Mouse (Mus musculus) CH12.LX (cell line): ENCODE results near the gene C6. TPM values are rescaled to one million over a fixed set of nuclear protein-coding genes. Genes with fewer than 3 reads are reported as not detected.

Experiments used
- DNase-seq: peaks from one replicate; pipeline ENCODE4 v3.0.0-alpha.2; 2013; ENCODE audit errors: extremely low read depth
- H3K27ac ChIP-seq: 2 replicates; pipeline ENCODE4 v1.5.1; 2012; ENCODE audit warnings: low read depth, mild to moderate bottlenecking, control low read depth, moderate library complexity; ENCODE audit not compliant: insufficient read depth
- H3K27me3 ChIP-seq: replicated peaks from 2 replicates; pipeline ENCODE3; 2012; ENCODE audit warnings: inconsistent platforms
- H3K36me3 ChIP-seq, 2 experiments: replicated peaks in 1 of 2; 2 replicates each; pipeline versions ENCODE3 to v1.6.1; 2012; ENCODE audit warnings: inconsistent platforms in 1 of 2, low read length in 1 of 2, mild to moderate bottlenecking in 1 of 2, mixed read lengths in 1 of 2, moderate library complexity in 1 of 2; ENCODE audit not compliant: control insufficient read depth in 1 of 2, insufficient read depth in 1 of 2
- H3K4me1 ChIP-seq, 2 experiments: 2 replicates each; pipeline ENCODE4 v1.6.1; 2012; ENCODE audit warnings: inconsistent platforms in 1 of 2, moderate library complexity in 1 of 2; ENCODE audit not compliant: insufficient read depth in 2 of 2, control insufficient read depth in 1 of 2
- H3K4me2 ChIP-seq: 2 replicates; pipeline ENCODE4 v1.6.1; 2012; ENCODE audit warnings: low read depth, mild to moderate bottlenecking, control low read depth; ENCODE audit not compliant: poor library complexity, insufficient read depth, severe bottlenecking
- H3K4me3 ChIP-seq, 3 experiments: fragments of 150-350 bp in 1 of 3; sonication (generic) in 1 of 3; replicated peaks in 1 of 3; 2 replicates each; pipeline versions ENCODE3 to v1.5.1; 2011 to 2012; ENCODE audit warnings: low read depth in 2 of 3, low read length in 2 of 3, mild to moderate bottlenecking in 2 of 3, moderate library complexity in 2 of 3, control low read depth in 1 of 3, improper control_type of control experiment in 1 of 3, inconsistent platforms in 1 of 3, mixed read lengths in 1 of 3; ENCODE audit not compliant: poor library complexity in 1 of 3
- H3K79me2 ChIP-seq: replicated peaks from 2 replicates; pipeline ENCODE4 v1.6.1; 2012; ENCODE audit warnings: mild to moderate bottlenecking, moderate library complexity; ENCODE audit not compliant: control insufficient read depth, poor library complexity, insufficient read depth, severe bottlenecking; ENCODE audit errors: extremely low read depth
- H3K9ac ChIP-seq: 2 replicates; pipeline ENCODE4 v1.6.1; 2012; ENCODE audit warnings: low read depth, mild to moderate bottlenecking, control low read depth, moderate library complexity; ENCODE audit not compliant: insufficient read depth
- H3K9me3 ChIP-seq: replicated peaks from 2 replicates; pipeline ENCODE3; 2012; ENCODE audit warnings: low read length, inconsistent platforms, mixed read lengths
- CHD1 ChIP-seq: IDR thresholded peaks from 2 replicates; pipeline ENCODE4 v1.6.1; 2012; ENCODE audit warnings: low read depth, low read length, improper control_type of control experiment, inconsistent platforms
- CHD2 ChIP-seq: IDR thresholded peaks from 2 replicates; pipeline ENCODE4 v1.6.1; 2011; ENCODE audit warnings: low read length, improper control_type of control experiment
- E2F4 ChIP-seq: IDR thresholded peaks from 2 replicates; pipeline ENCODE4 v1.6.1; 2011; ENCODE audit warnings: low read depth, low read length, improper control_type of control experiment; ENCODE audit not compliant: insufficient replicate concordance
- ELF1 ChIP-seq: IDR thresholded peaks from 2 replicates; pipeline ENCODE4 v1.6.1; 2014; ENCODE audit warnings: low read depth, mild to moderate bottlenecking, inconsistent platforms, low read length, improper control_type of control experiment
- ETS1 ChIP-seq: conservative IDR thresholded peaks from 2 replicates; pipeline ENCODE4 v1.6.1; 2012; ENCODE audit warnings: low read depth, mild to moderate bottlenecking, inconsistent platforms, low read length, improper control_type of control experiment, moderate library complexity
- GABPA ChIP-seq: IDR thresholded peaks from 2 replicates; pipeline ENCODE4 v1.6.1; 2012; ENCODE audit warnings: low read depth, low read length, improper control_type of control experiment, inconsistent platforms; ENCODE audit not compliant: insufficient replicate concordance
- IRF4 ChIP-seq: IDR thresholded peaks from 2 replicates; pipeline ENCODE4 v1.6.1; 2014; ENCODE audit warnings: low read depth, mild to moderate bottlenecking, inconsistent platforms, low read length, improper control_type of control experiment
- JUN ChIP-seq: IDR thresholded peaks from 2 replicates; pipeline ENCODE4 v1.6.1; 2011; ENCODE audit warnings: low read depth, mild to moderate bottlenecking, low read length, improper control_type of control experiment, moderate library complexity; ENCODE audit not compliant: insufficient read depth
- JUND ChIP-seq: conservative IDR thresholded peaks from 2 replicates; pipeline ENCODE4 v1.6.1; 2011; ENCODE audit warnings: low read depth, low read length, improper control_type of control experiment
- MAX ChIP-seq: IDR thresholded peaks from 2 replicates; pipeline ENCODE4 v1.6.1; 2011; ENCODE audit warnings: low read length, improper control_type of control experiment
- MAZ ChIP-seq: IDR thresholded peaks from 2 replicates; pipeline ENCODE4 v1.6.1; 2012; ENCODE audit warnings: low read depth, mild to moderate bottlenecking, inconsistent platforms, low read length, improper control_type of control experiment, moderate library complexity
- MXI1 ChIP-seq: IDR thresholded peaks from 2 replicates; pipeline ENCODE4 v1.6.1; 2011; ENCODE audit warnings: mild to moderate bottlenecking, low read depth, low read length, improper control_type of control experiment
- NRF1 ChIP-seq: IDR thresholded peaks from 2 replicates; pipeline ENCODE4 v1.6.1; 2014; ENCODE audit warnings: low read depth, mild to moderate bottlenecking, inconsistent platforms, low read length, improper control_type of control experiment, moderate library complexity
- PAX5 ChIP-seq: IDR thresholded peaks from 2 replicates; pipeline ENCODE4 v1.6.1; 2012; ENCODE audit warnings: low read length, inconsistent platforms, mixed read lengths
- POLR2A ChIP-seq: IDR thresholded peaks from 2 replicates; pipeline ENCODE4 v1.6.1; 2011; ENCODE audit warnings: low read depth, mild to moderate bottlenecking, improper control_type of control experiment, low read length
- POLR2AphosphoS2 ChIP-seq: IDR thresholded peaks from 2 replicates; pipeline ENCODE4 v1.6.1; 2011; ENCODE audit warnings: low read depth, low read length, improper control_type of control experiment
- SIN3A ChIP-seq: IDR thresholded peaks from 2 replicates; pipeline ENCODE4 v1.6.1; 2012; ENCODE audit warnings: low read length, improper control_type of control experiment, inconsistent platforms
- SMC3 ChIP-seq: IDR thresholded peaks from 2 replicates; pipeline ENCODE4 v1.6.1; 2011; ENCODE audit warnings: low read depth, low read length, improper control_type of control experiment
- TCF12 ChIP-seq: IDR thresholded peaks from 2 replicates; pipeline ENCODE4 v1.6.1; 2014; ENCODE audit warnings: low read depth, mild to moderate bottlenecking, inconsistent platforms, low read length, improper control_type of control experiment
- UBTF ChIP-seq: IDR thresholded peaks from 2 replicates; pipeline ENCODE4 v1.6.1; 2012; ENCODE audit warnings: low read depth, mild to moderate bottlenecking, inconsistent platforms, low read length, improper control_type of control experiment, moderate library complexity
- USF2 ChIP-seq: conservative IDR thresholded peaks from 2 replicates; pipeline ENCODE4 v1.6.1; 2011; ENCODE audit warnings: low read depth, low read length, improper control_type of control experiment
- ZC3H11A ChIP-seq: IDR thresholded peaks from 2 replicates; pipeline ENCODE4 v1.6.1; 2012; ENCODE audit warnings: low read depth, mild to moderate bottlenecking, inconsistent platforms, low read length, improper control_type of control experiment
- ZNF384 ChIP-seq: IDR thresholded peaks from 2 replicates; pipeline ENCODE4 v1.6.1; 2012; ENCODE audit warnings: low read depth, low read length, improper control_type of control experiment, inconsistent platforms
- dilution Hi-C: fragments of 300-500 bp; cut with MboI; formaldehyde crosslinking; loops from 2 replicates; pipeline ENCODE4 v1.14.3; 2020; ENCODE audit warnings: low sequenced_read_pairs; ENCODE audit not compliant: extremely low pct_unique_long_range_greater_than_20kb, extremely low pct_ligation_motif_present
- in situ Hi-C: fragments of 300-500 bp; cut with MboI; formaldehyde crosslinking; loops from 3 replicates; pipeline ENCODE4 v1.14.3; 2019; ENCODE audit warnings: low sequenced_read_pairs, low pct_ligation_motif_present, low pct_unique_long_range_greater_than_20kb, mixed read lengths
- polyA plus RNA-seq: library from polyadenylated mRNA; unstranded; fragments of >175 nt; gene quantifications from 2 replicates; pipeline ENCODE4 v1.2.1, GENCODE M21; 2012; ENCODE audit warnings: low read depth; ENCODE audit not compliant: insufficient read length
- total RNA-seq, 2 experiments: library from RNA; depleted of rRNA; stranded (reverse); fragments of 300-350 nt in 1 of 2; fragments of >200 nt in 1 of 2; gene quantifications; 2 replicates each; pipeline ENCODE4 v1.2.3; 2012 to 2014

Gene C6
- total and polyA plus RNA-seq, 3 experiments = not detected

- no peak overlapping the region for H3K9ac ChIP-seq
- H3K4me3 ChIP-seq = no peak overlapping the region
- DNase-seq = no peak
- H3K9me3 ChIP-seq = no peaks in the 10 kb centered on the region
- no peaks in the 10 kb centered on the region for H3K36me3 ChIP-seq
- in situ Hi-C loops = no loop called here
- TF ChIP-seq PAX5 = no peak
- no peak for TF ChIP-seq MXI1
- no peak for TF ChIP-seq CHD1
- no peak for TF ChIP-seq MAZ
- no peak for TF ChIP-seq SIN3A
- TF ChIP-seq POLR2AphosphoS2 = no peak
- H3K4me1 ChIP-seq = no peaks in the 10 kb centered on the region
- H3K27me3 ChIP-seq = no peaks in the 10 kb centered on the region
- H3K27ac ChIP-seq = no peak overlapping the region
- no peaks in the 10 kb centered on the region for H3K79me2 ChIP-seq
- no peak overlapping the region for H3K4me2 ChIP-seq
- dilution Hi-C loops = no loop called here
These were observed 69.9 kb downstream of the C6 start for GRCm38 (mm10) chr15:4796861-4797260.

GRCm38 (mm10) chr15:4804256-4804655 is 77.3 kb downstream of the C6 start:
- in situ Hi-C loops (no loop called here), dilution Hi-C loops (no loop called here)
- Histone ChIP-seq H3K9ac (no peak overlapping the region), H3K4me1 (no peaks in the 10 kb centered on the region), H3K27me3 (no peaks in the 10 kb centered on the region), H3K9me3 (no peaks in the 10 kb centered on the region), H3K27ac (no peak overlapping the region), H3K4me3 (no peak overlapping the region), H3K36me3 (no peaks in the 10 kb centered on the region), H3K79me2 (no peaks in the 10 kb centered on the region), H3K4me2 (no peak overlapping the region)
- no peak for TF ChIP-seq ZNF384
- no peak for TF ChIP-seq TCF12
- TF ChIP-seq PAX5 = no peak
- TF ChIP-seq ELF1 = no peak
- no peak for DNase-seq

GRCm38 (mm10) chr15:4808131-4808530 is 81.2 kb downstream of the C6 start:
- no peaks in the 10 kb centered on the region for H3K27me3 ChIP-seq
- H3K27ac ChIP-seq = no peak overlapping the region
- no peak for TF ChIP-seq ZC3H11A
- TF ChIP-seq USF2 = no peak
- TF ChIP-seq GABPA = no peak
- TF ChIP-seq MAZ = no peak
- no peak for TF ChIP-seq POLR2A
- no peak for TF ChIP-seq PAX5
- no peak for TF ChIP-seq ZNF384
- no peak for TF ChIP-seq IRF4
- no peak for TF ChIP-seq JUND
- TF ChIP-seq MAX = no peak
- no peak for TF ChIP-seq CHD2
- TF ChIP-seq JUN = no peak
- no peak for TF ChIP-seq NRF1
- no peak for TF ChIP-seq E2F4
- no peak for TF ChIP-seq TCF12
- no peak for TF ChIP-seq ETS1
- TF ChIP-seq SMC3 = no peak
- no peak for TF ChIP-seq UBTF
- dilution Hi-C loops = no loop called here
- H3K9me3 ChIP-seq = no peaks in the 10 kb centered on the region
- no peaks in the 10 kb centered on the region for H3K4me1 ChIP-seq
- no peak overlapping the region for H3K9ac ChIP-seq
- no peak for DNase-seq
- no peak overlapping the region for H3K4me2 ChIP-seq
- H3K4me3 ChIP-seq = no peak overlapping the region
- in situ Hi-C loops = no loop called here
- H3K36me3 ChIP-seq = no peaks in the 10 kb centered on the region
- H3K79me2 ChIP-seq = no peaks in the 10 kb centered on the region
